Mouse (Mus musculus) right cerebral cortex, adult 2 months (tissue): ENCODE measurements at regions not wholly inside any gene's neighbourhood (a gene's known extent, or its start where the extent isn't known, plus 50 kb on each side); places are given as distances from the start of the nearest gene placed in this dataset.

Experiments used
- DNase-seq, 2 experiments: peaks; one replicate each; pipeline ENCODE4 v3.0.0; 2021 to 2022; ENCODE audit warnings: low spot score in 2 of 2

- DNase-seq = no peak
Observed at GRCm38 (mm10) chr9:33930286-33930685, 555.4 kb upstream of the Kirrel3 start.

DNA sequence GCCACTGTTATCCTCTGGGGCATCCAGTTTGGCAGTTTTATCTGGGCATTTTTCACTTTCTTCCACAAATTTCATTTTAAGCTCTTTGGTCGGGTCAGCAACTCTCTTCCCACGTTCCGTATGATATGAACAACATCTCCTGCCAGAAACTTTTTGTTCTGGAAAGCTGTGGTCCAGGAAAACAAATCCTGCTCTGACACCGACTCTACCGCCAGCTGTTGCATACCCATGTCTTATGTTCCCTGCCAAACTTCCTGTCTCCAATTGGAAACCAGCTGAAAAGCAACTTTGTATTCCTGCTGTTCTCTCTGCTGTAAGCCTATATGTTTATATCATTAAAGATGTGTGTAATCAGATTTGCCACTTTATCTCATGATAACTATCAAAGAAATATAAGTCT, 551.6 kb upstream of the Kirrel3 start:
- no peak for DNase-seq

DNA sequence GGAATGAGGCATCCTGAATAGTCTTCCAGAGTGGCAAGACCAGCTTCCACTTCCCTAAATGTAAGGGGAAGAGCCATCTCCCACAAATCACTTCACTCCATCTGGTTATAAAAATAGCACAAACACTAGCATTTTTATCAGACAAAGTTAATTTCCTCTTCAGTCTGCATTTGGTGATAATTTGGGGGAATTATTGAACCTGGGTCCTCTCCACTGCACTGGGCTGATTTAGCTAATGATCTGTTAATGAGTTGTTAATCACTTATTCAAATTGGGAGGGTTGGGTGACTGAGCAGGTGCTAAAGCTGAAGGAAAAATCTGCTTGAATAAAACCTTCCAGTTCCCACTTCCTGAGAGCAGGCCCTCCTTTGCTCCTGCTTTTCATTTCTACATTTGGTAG, 531.4 kb upstream of the Kirrel3 start:
- no peak for DNase-seq
